Mouse (Mus musculus): ENCODE data around the gene Kif16b. TPM values are rescaled to one million over a fixed set of nuclear protein-coding genes. Genes with fewer than 3 reads are reported as not detected.

Kif16b gene
- polyA plus RNA-seq, 1 experiment from 2014 or later, result 4.3 TPM

DNA sequence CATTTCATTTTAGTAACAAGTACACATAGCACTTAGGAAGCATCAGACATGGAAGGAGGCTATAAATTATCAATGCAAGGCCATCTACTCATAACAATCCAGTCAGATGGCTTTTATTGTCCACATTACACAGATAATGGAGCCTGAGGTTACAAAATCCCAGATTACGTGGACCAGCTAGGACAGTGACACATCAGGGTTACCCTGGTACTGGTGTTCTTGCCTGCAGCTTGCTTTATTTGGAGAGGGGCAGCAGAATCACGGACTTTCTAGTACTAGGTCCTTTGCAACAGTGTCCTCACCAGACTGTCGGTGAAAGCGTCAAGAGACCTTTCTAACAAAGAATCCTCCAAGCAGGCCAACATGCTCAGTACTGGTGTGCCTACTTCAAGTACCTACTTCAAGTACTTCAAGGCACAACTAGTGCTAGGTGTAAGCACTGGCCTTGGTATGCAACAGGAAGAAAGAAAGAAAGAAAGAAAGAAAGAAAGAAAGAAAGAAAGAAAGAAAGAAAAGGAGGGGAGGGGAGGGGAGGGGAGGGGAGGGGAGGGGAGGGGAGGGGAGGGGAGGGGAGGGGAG lies 213.3 kb downstream of the Kif16b start:
- no peaks in the 10 kb centered on the region for H3K36me3 ChIP-seq
- WGBS, result 87% methylated on average over 4 of the region's 4 CpGs
- ATAC-seq (ENCODE audit: low read depth), result no peak

DNA sequence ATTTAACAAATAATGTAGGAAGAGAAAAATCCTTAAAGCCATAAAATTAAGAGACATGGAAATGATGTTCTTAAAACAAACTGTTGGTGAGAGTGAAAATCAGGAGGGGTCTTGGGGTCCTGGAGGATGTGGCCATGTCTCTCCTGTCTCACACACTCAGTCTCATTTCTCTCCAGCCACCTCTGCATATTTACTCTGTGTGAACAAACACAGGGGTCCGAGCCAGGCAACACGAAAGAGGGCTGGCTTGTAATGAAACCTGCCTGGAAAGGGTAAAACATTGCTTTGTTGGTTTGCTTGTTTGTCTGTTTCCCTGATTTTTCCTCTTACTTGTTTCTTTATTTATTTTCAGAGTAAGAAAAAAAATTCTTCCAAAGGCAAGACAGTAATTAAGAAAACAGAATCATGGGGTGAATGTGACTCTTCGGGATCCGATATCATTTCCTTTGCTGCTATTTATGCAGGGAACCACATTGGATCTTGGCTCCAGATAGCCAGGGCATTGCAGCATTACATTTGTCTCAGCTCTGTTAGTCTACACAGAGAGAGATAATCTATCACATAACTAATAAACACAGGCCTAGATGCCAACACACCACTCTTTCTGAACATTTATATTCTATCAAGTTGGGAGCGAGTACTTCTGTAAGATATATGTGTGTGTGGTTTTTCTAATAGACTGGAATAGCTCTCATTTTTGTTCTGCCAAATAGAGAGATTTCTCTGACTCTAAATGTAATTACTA lies 218.2 kb downstream of the Kif16b start:
- WGBS, result 84% methylated on average over 5 of the region's 5 CpGs
- no peaks in the 10 kb centered on the region for H3K27me3 ChIP-seq
- no peak overlapping the region for H3K9ac ChIP-seq
- no peak overlapping the region for H3K4me3 ChIP-seq
- no peaks in the 10 kb centered on the region for H3K4me1 ChIP-seq (replicated peaks)
- no peaks in the 10 kb centered on the region for H3K36me3 ChIP-seq
- H3K9me3 ChIP-seq, result no peaks in the 10 kb centered on the region
- no peak for ATAC-seq (ENCODE audit: low read depth)
- H3K4me2 ChIP-seq, result no peak overlapping the region
- H3K27ac ChIP-seq (replicated peaks), result no peak overlapping the region

More for the DNA sequence above, 213.3 kb downstream of the Kif16b start:
- no peak overlapping the region for H3K4me2 ChIP-seq
- H3K4me1 ChIP-seq (replicated peaks), result no peaks in the 10 kb centered on the region
- no peaks in the 10 kb centered on the region for H3K9me3 ChIP-seq
- no peak overlapping the region for H3K9ac ChIP-seq
- H3K4me3 ChIP-seq, result no peak overlapping the region
- H3K27ac ChIP-seq (replicated peaks), result no peak overlapping the region
- no peaks in the 10 kb centered on the region for H3K27me3 ChIP-seq

DNA sequence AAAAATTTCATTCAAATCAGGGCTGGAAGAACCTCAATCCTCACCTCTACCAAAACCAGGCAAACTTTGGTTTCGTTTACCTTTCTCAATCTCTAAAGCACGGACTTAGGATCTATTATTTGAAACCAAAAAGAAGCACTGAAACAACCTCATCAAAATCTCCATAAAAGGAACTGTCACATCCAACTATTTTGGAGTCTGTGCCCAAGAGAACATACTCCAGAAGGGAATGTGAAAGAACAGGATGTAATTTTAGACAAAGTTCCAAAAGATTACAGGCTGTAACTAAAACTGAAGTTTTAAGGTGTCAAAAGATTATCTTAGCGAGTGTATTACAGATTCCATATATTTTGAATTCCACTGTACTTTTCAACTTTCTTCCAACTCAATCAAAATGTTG lies 232.9 kb downstream of the Kif16b start:
- no peaks in the 10 kb centered on the region for H3K36me3 ChIP-seq
- no peaks in the 10 kb centered on the region for H3K9me3 ChIP-seq
- no peak for ATAC-seq (ENCODE audit: low read depth)
- whole genome bisulfite sequencing, result 87% methylated on average over 3 of the region's 3 CpGs
- H3K9ac ChIP-seq, result no peak overlapping the region
- no peak overlapping the region for H3K27ac ChIP-seq (replicated peaks)
- H3K4me1 ChIP-seq (replicated peaks), result no peaks in the 10 kb centered on the region
- no peak overlapping the region for H3K4me2 ChIP-seq
- no peaks in the 10 kb centered on the region for H3K27me3 ChIP-seq
- H3K4me3 ChIP-seq, result no peak overlapping the region

DNA sequence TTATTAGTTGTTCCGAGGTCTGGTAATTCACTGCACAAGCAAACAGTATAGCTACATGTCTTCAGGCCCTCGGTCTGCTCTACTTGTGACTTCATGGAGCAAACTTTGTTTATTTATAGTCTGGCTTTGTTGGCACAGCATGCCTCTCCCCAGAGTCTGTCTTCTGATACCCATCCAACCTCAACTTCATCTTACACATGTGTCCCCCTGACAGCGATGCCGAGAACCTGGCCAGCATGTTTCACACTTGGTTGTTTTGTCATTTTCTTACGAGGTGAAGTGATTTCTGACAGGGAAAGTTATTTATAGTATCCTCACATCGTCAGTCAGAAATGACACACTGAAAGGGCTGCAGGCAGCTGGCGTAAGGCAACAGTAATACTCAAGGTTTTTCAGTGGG lies 249.7 kb downstream of the Kif16b start:
- no peak overlapping the region for H3K27ac ChIP-seq (replicated peaks)
- 71% methylated on average over 7 of the region's 7 CpGs for WGBS
- no peak for ATAC-seq (ENCODE audit: low read depth)
- H3K9me3 ChIP-seq, result no peaks in the 10 kb centered on the region
- no peak overlapping the region for H3K9ac ChIP-seq
- no peak overlapping the region for H3K4me2 ChIP-seq
- H3K27me3 ChIP-seq, result no peaks in the 10 kb centered on the region
- H3K4me3 ChIP-seq, result no peak overlapping the region
- H3K36me3 ChIP-seq, result no peaks in the 10 kb centered on the region
- H3K4me1 ChIP-seq (replicated peaks), result no peaks in the 10 kb centered on the region

DNA sequence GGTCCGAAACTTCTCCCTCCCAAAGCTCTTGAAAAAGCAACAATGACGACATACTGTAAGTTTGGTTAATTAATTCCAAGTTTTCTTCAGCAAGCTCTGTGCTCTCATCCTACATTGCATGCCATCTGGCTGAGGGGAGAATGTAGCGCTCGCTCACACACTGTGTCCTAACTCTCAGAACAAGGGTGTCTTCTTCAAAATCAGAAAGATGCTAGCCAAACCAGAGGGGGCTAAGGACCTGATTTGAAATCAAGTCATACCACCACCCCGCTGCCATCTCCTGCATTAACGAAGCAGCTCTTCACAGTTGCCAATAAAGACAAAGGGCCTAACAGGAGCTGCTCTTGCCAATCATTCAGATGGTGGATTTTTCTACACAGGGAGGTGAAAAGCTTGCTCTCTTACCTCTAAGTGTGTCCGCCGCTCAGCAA lies 253.3 kb downstream of the Kif16b start:
- no peaks in the 10 kb centered on the region for H3K36me3 ChIP-seq

DNA sequence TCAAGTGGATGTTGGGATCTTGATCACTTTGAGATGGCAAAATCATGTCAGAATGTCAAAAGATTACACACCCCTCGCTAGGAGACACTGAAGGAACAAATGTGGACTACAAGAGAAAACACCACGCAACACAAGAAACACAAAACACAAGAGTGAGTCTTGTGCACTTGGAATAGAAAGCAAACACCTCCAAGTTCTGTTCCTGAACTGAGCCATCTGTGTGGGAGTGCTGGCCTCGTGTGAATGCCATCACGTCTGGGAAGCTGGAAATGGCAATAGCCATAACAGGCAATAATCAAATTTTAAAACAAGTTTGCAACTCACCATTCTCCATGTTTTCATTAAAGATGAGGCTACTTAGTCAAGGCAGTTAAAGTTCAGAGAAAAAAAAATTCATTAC lies 254.5 kb downstream of the Kif16b start:
- no peak for ATAC-seq (ENCODE audit: low read depth)
- WGBS, result 86% methylated on average over 4 of the region's 4 CpGs

More for the DNA sequence above, 253.3 kb downstream of the Kif16b start:
- Histone ChIP-seq H3K4me2 (no peak overlapping the region), H3K4me3 (no peak overlapping the region), H3K27me3 (no peaks in the 10 kb centered on the region), H3K4me1 (replicated peaks) (no peaks in the 10 kb centered on the region), H3K9me3 (no peaks in the 10 kb centered on the region), H3K9ac (no peak overlapping the region), H3K27ac (replicated peaks) (no peak overlapping the region)
- ATAC-seq (ENCODE audit: low read depth), result no peak
- WGBS, result 83% methylated on average over 8 of the region's 8 CpGs

DNA sequence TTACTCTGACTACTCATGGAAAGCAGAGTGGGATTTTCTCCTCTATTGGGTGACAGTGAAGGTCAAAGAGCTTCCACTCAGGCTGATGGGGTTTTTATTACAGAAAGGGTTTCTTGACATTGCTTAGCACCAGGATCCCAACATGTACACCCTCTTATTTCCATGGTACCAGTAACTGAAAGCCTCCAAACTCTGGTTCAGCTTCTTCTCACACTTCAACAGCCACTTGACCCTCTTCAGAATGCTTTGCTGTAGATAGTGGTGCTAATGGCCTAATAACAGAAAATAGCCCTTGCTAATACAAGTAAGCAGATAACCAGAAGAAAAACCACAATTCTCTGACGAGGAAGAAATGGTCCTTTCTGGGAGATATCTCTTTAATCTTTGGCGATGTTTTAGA lies 259.6 kb downstream of the Kif16b start:
- Histone ChIP-seq H3K36me3 (no peaks in the 10 kb centered on the region), H3K9ac (no peak overlapping the region), H3K27me3 (no peaks in the 10 kb centered on the region), H3K4me1 (replicated peaks) (no peaks in the 10 kb centered on the region), H3K4me2 (no peak overlapping the region), H3K9me3 (no peaks in the 10 kb centered on the region), H3K27ac (replicated peaks) (no peak overlapping the region), H3K4me3 (no peak overlapping the region)
- 90% methylated on average over 2 of the region's 2 CpGs for WGBS
- no peak for ATAC-seq (ENCODE audit: low read depth)

More for the DNA sequence above, 254.5 kb downstream of the Kif16b start:
- H3K4me2 ChIP-seq, result no peak overlapping the region
- no peaks in the 10 kb centered on the region for H3K9me3 ChIP-seq
- H3K36me3 ChIP-seq, result no peaks in the 10 kb centered on the region
- no peak overlapping the region for H3K4me3 ChIP-seq
- no peaks in the 10 kb centered on the region for H3K4me1 ChIP-seq (replicated peaks)
- H3K27me3 ChIP-seq, result no peaks in the 10 kb centered on the region
- no peak overlapping the region for H3K9ac ChIP-seq
- no peak overlapping the region for H3K27ac ChIP-seq (replicated peaks)

DNA sequence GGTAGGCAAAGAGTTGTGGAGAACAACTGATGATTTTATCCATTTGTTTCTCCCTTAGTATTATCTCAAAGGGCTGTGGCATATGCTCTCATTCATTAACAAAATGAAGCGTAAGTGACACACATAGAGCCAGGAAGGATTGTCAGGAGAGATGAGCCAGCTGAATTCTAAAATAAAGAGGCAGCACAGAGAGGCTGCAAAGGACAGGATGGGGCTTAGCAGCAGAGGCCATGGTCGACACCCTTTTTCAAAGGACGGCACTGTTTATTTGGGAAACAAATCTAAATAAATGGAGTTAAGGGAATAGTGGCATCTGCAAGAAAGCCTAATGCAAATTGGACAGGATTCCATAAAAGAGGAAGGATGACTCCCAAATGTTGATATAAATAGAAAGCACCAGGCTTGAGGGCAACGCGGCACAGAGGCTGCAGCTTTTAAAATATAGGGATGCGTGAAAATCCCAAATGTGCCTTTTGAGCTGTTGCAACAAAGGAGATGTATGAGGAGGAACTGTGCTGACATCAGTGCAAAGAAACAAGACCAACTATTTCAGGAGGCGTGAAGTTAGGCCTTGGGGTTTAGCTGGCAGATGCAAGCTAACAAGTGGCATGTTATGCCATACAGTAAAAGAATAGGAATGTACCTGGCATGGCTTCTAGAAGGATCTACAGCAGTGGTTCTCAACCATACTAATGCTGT lies 265.6 kb downstream of the Kif16b start:
- Histone ChIP-seq H3K4me2 (no peak overlapping the region), H3K4me3 (no peak overlapping the region), H3K27ac (replicated peaks) (no peak overlapping the region), H3K36me3 (no peaks in the 10 kb centered on the region), H3K9ac (no peak overlapping the region), H3K9me3 (no peaks in the 10 kb centered on the region), H3K4me1 (replicated peaks) (peaks cover 7% of the 10 kb centered on the region; the same call in 1 of the 2 replicates), H3K27me3 (no peaks in the 10 kb centered on the region)
- 0 out of 2 replicates have a peak, but pooled peaks have one; percentile 36 for ATAC-seq (ENCODE audit: low read depth)
- 58% methylated on average over 7 of the region's 7 CpGs for WGBS

DNA sequence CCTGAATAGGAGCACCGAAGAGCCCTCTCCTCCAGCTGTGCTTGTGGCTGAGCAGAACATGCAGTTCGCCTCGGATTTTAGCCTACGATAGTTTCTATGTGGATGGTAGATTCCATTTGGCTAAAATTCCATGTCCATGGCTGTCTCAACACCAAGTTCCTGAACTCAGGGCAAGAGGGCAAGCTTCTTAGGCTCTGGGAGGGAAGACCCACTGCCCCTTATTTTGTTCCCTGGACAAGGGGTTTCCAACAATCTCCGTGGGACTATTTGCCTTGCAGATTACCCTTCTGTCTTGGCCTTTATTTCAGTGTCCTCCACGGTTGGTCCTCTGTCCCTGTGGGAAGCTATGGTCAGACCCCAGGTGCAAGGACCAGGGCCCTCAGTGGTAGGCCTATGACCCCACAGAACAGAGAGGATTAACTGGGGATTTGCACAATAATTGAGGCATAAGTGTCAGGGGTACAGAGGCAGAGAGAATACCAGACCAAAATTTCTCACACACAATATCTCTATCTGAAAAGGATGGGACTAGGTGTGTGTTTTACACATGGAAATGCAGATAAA lies 267.3 kb downstream of the Kif16b start:
- ATAC-seq (ENCODE audit: low read depth), result no peak
- H3K9me3 ChIP-seq, result no peaks in the 10 kb centered on the region
- no peak overlapping the region for H3K4me3 ChIP-seq
- H3K4me2 ChIP-seq, result no peak overlapping the region
- H3K9ac ChIP-seq, result no peak overlapping the region
- no peak overlapping the region for H3K27ac ChIP-seq (replicated peaks)
- no peaks in the 10 kb centered on the region for H3K36me3 ChIP-seq
- H3K4me1 ChIP-seq (replicated peaks), result peaks cover 7% of the 10 kb centered on the region; the same call in 1 of the 2 replicates
- 68% methylated on average over 6 of the region's 6 CpGs for WGBS
- no peaks in the 10 kb centered on the region for H3K27me3 ChIP-seq

DNA sequence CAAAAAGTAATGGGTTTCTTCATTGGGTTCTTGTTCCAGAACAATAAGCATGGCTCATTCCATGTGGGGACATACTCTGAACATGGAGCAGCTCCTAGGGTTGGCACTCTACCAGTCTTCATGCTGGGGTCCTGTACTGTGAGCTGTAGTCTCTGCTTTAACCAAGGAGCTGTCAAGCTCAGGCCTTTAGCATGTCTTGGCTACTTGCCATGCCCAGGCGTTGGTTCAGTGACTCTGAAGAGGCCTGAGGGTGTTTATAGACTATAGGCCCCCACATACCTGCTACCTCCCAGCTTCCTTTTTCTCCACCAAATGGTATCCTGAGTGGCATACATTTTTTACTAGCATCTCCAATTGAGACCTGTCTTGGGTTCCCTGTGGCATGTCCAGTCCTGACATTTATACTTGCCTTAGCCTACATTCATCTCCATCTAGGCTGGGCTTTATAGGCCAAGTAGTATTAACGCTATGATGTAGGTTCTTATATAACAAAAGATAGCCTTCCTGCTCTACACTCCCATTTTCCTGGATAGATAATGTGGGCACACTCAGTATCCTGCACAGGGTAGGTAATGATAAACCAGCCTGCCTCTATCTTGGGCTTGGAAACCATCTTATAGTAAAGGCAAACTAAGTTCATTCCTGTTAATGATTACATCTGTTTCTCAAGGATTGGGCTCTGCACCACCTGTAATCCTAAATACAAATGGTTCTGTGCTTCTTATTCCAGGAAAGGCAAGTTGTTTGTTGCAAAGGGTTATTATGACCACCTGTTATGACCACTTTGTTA lies 271.6 kb downstream of the Kif16b start:
- 77% methylated on average over 2 of the region's 2 CpGs for WGBS
- Histone ChIP-seq H3K4me1 (replicated peaks) (peaks cover 6% of the 10 kb centered on the region; the same call in 1 of the 2 replicates), H3K4me2 (no peak overlapping the region), H3K4me3 (no peak overlapping the region), H3K9me3 (no peaks in the 10 kb centered on the region), H3K27ac (replicated peaks) (no peak overlapping the region), H3K36me3 (no peaks in the 10 kb centered on the region), H3K27me3 (no peaks in the 10 kb centered on the region), H3K9ac (no peak overlapping the region)
- no peak for ATAC-seq (ENCODE audit: low read depth)

DNA sequence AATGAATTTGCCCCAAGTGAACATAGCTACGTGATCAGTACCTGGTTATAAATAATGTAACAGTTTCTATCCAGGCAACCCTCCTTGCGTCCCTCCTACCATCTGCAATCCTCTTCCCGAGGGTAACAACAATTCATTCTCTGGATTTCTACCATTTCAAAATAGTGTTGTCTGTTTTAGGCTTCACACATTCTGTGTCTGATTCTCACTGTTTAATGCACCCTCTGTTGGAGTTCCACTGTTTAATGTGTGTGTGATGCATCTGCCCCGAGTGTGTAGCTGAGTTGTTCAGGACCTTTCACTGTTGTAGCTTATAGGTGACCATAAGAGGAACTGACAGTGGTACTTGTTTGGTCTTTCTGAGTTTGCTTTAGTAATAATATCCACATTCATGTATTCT lies 275.6 kb downstream of the Kif16b start:
- ATAC-seq (ENCODE audit: low read depth), result no peak
- WGBS, result 67% methylated on average over 4 of the region's 4 CpGs
- H3K9ac ChIP-seq, result no peak overlapping the region
- no peaks in the 10 kb centered on the region for H3K36me3 ChIP-seq
- no peaks in the 10 kb centered on the region for H3K27me3 ChIP-seq
- no peak overlapping the region for H3K4me3 ChIP-seq
- H3K4me2 ChIP-seq, result no peak overlapping the region
- no peak overlapping the region for H3K27ac ChIP-seq (replicated peaks)
- peaks cover 12% of the 10 kb centered on the region; the same call in 1 of the 2 replicates for H3K4me1 ChIP-seq (replicated peaks)
- H3K9me3 ChIP-seq, result no peaks in the 10 kb centered on the region
